ENCODE assay signal across 8 mouse cellular contexts in genomic region chr19:45221458-45221783, GRCm38 (mm10). TPM values are rescaled to one million over a fixed set of nuclear protein-coding genes. Genes with fewer than 3 reads are reported as not detected.
DNase-seq lines count a peak whose midpoint lies in the region; ATAC-seq and TF ChIP-seq lines count a peak whose summit lies in the region.

No protein-coding gene starts in this region.

- no peak for DNase-seq in heart, postnatal 25 days (ENCODE audit: low spot score)
- DNase-seq in embryonic facial prominence, embryonic 10.5 days (ENCODE audit: low spot score): no peak
- no peak for DNase-seq in hindbrain, postnatal 0 days (ENCODE audit: low spot score)
- no peak for DNase-seq in left cerebral cortex, postnatal 25 days (ENCODE audit: low spot score in 2 of 2)
- no peak for DNase-seq in adrenal gland, adult 18-20 months (ENCODE audit: low spot score in 2 of 2)
- DNase-seq in yolk sac, embryonic 10.5 days (ENCODE audit: low spot score): no peak

- H3K4me3 ChIP-seq in heart, embryonic 16.5 days (ENCODE audit: low read length): peak overlapping the region; percentile 47
- H3K4me3 ChIP-seq in embryonic facial prominence, embryonic 10.5 days: peak overlapping the region; percentile 48
- peak overlapping the region; percentile 26 for H3K4me3 ChIP-seq in hindbrain, postnatal 0 days (ENCODE audit: low read length)
- H3K4me3 ChIP-seq in midbrain, embryonic 16.5 days (ENCODE audit: low read depth, low read length): no peak overlapping the region; the same call in 1 of the 2 replicates

- no peaks in the 10 kb centered on the region for H3K36me3 ChIP-seq in heart, embryonic 16.5 days (ENCODE audit: control insufficient read depth, insufficient read depth)
- H3K36me3 ChIP-seq in embryonic facial prominence, embryonic 10.5 days (replicated peaks): no peaks in the 10 kb centered on the region
- H3K36me3 ChIP-seq in hindbrain, postnatal 0 days (ENCODE audit: insufficient read depth, low read length): no peaks in the 10 kb centered on the region
- no peaks in the 10 kb centered on the region for H3K36me3 ChIP-seq in midbrain, embryonic 16.5 days (ENCODE audit: control insufficient read depth, insufficient read depth, low read length)

- peaks cover 7% of the 10 kb centered on the region for H3K4me1 ChIP-seq in heart, embryonic 16.5 days (ENCODE audit: control insufficient read depth, insufficient read depth, low read length)
- H3K4me1 ChIP-seq in embryonic facial prominence, embryonic 10.5 days: peaks cover 16% of the 10 kb centered on the region
- H3K4me1 ChIP-seq in hindbrain, postnatal 0 days (ENCODE audit: insufficient read depth, low read length): no peaks in the 10 kb centered on the region
- peaks cover 5% of the 10 kb centered on the region; the same call in 1 of the 2 replicates for H3K4me1 ChIP-seq in midbrain, embryonic 16.5 days (ENCODE audit: control insufficient read depth, insufficient read depth, low read length)

- WGBS in heart, embryonic 16.5 days: 1% methylated on average over 9 of the region's 9 CpGs
- WGBS in embryonic facial prominence, embryonic 10.5 days: under 1% methylated on average over 9 of the region's 9 CpGs
- 2% methylated on average over 9 of the region's 9 CpGs for WGBS in hindbrain, postnatal 0 days
- under 1% methylated on average over 9 of the region's 9 CpGs for WGBS in midbrain, embryonic 16.5 days

- TF ChIP-seq CTCF in hindbrain, postnatal 0 days (IDR thresholded peaks at IDR 0.05; ENCODE audit: low read depth): no peak

- intact Hi-C loops in heart, postnatal 25 days (cut with DNase I): loop anchor here (1.0 to 5.0 kb wide), 4 partner anchors 23 to 526 kb away; partner anchors contain the start of gene Npm3
- intact Hi-C loops in left cerebral cortex, postnatal 25 days (cut with DNase I): loop anchor here (1.0 to 2.0 kb wide), 3 partner anchors 215 to 525 kb away; no protein-coding TSS in a partner anchor

- H3K27me3 ChIP-seq in heart, embryonic 16.5 days (ENCODE audit: control insufficient read depth, insufficient read depth, low read length): peaks cover 53% of the 10 kb centered on the region
- peaks cover 84% of the 10 kb centered on the region for H3K27me3 ChIP-seq in embryonic facial prominence, embryonic 10.5 days (replicated peaks; ENCODE audit: low read depth, poor library complexity, severe bottlenecking)
- peaks cover 51% of the 10 kb centered on the region for H3K27me3 ChIP-seq in hindbrain, postnatal 0 days (ENCODE audit: insufficient read depth, low read length)
- H3K27me3 ChIP-seq in midbrain, embryonic 16.5 days (ENCODE audit: control insufficient read depth, insufficient read depth, low read depth, low read length): peaks cover 60% of the 10 kb centered on the region

- H3K4me2 ChIP-seq in heart, embryonic 16.5 days (ENCODE audit: low read depth, low read length): peak overlapping the region; percentile 81
- H3K4me2 ChIP-seq in hindbrain, postnatal 0 days (ENCODE audit: low read depth, low read length): peak overlapping the region; percentile 59
- peak overlapping the region; percentile 64 for H3K4me2 ChIP-seq in midbrain, embryonic 16.5 days (ENCODE audit: low read length)

- no peak for ATAC-seq in heart, embryonic 16.5 days (replicated peaks; ENCODE audit: extremely low read depth, insufficient read depth, low FRiP score)
- ATAC-seq in hindbrain, postnatal 0 days: peak; percentile 1; the same call in 1 of the 2 replicates
- no peak for ATAC-seq in midbrain, embryonic 16.5 days

- no peaks in the 10 kb centered on the region for H3K9me3 ChIP-seq in heart, embryonic 16.5 days (replicated peaks; ENCODE audit: control insufficient read depth, low read length)
- H3K9me3 ChIP-seq in embryonic facial prominence, embryonic 10.5 days: no peaks in the 10 kb centered on the region
- no peaks in the 10 kb centered on the region for H3K9me3 ChIP-seq in hindbrain, postnatal 0 days (ENCODE audit: low read length)
- no peaks in the 10 kb centered on the region for H3K9me3 ChIP-seq in midbrain, embryonic 16.5 days (replicated peaks; ENCODE audit: control insufficient read depth, low read length, poor library complexity, severe bottlenecking)

- no peak overlapping the region for H3K27ac ChIP-seq in heart, embryonic 16.5 days (ENCODE audit: low read length)
- no peak overlapping the region for H3K27ac ChIP-seq in embryonic facial prominence, embryonic 10.5 days (replicated peaks)
- H3K27ac ChIP-seq in hindbrain, postnatal 0 days: no peak overlapping the region
- no peak overlapping the region for H3K27ac ChIP-seq in midbrain, embryonic 16.5 days (ENCODE audit: low read length)

- peak overlapping the region; percentile 12; the same call in 1 of the 2 replicates for H3K9ac ChIP-seq in heart, embryonic 16.5 days (ENCODE audit: low read length)
- no peak overlapping the region for H3K9ac ChIP-seq in hindbrain, postnatal 0 days (replicated peaks; ENCODE audit: low read length)
- H3K9ac ChIP-seq in midbrain, embryonic 16.5 days (ENCODE audit: low read depth, low read length): no peak overlapping the region

RNA-seq across cellular contexts. Expression of gene Lbx1, which starts 14.2 kb away (rescaled TPM):
- polyA plus RNA-seq in heart, embryonic 16.5 days (2015; fragmentation: Nextera tagmentation; extraction: Ambion mirVana): not detected in 2 replicates
- under 1 TPM in 1 of 2 experiments, not detected in 1; 0.29 TPM for total RNA-seq in heart, postnatal 25 days (2021)
- 0.22 and 0.40 TPM in 2 replicates for polyA plus RNA-seq in embryonic facial prominence, embryonic 10.5 days (2016; fragmentation: Nextera tagmentation; extraction: Ambion mirVana)
- total RNA-seq in hindbrain, postnatal 0 days (2014; rRNA removed): 27.0 and 32.2 TPM in 2 replicates
- 9.2 and 9.6 TPM in 2 replicates for polyA plus RNA-seq in hindbrain, postnatal 0 days (2015; fragmentation: Nextera tagmentation; extraction: Ambion mirVana)
- 0.07 and 0.08 TPM in 2 replicates for polyA plus RNA-seq in midbrain, embryonic 16.5 days (2015; fragmentation: Nextera tagmentation; extraction: Ambion mirVana)
- total RNA-seq in left cerebral cortex, postnatal 25 days (2021): not detected
- total RNA-seq in adrenal gland, adult 18-20 months (2021): under 1 TPM in 1 of 2 experiments, not detected in 1; 0.22 TPM

Comparison
In these comparisons a context has a peak if more than half of its experiments do, and no peak if none do; other contexts are left out.
1. RNA of gene Lbx1, which starts 14.2 kb away (total RNA-seq): 27.0 to 32.2 TPM in hindbrain, postnatal 0 days; 0.29 TPM in heart, postnatal 25 days, 0.22 TPM in adrenal gland, adult 18-20 months and not detected in left cerebral cortex, postnatal 25 days; every median in the first group is over 10 times any median in the second.
2. Peak in every context shown above with its lines, with median percentiles within 50 percentile points of each other: H3K4me2 ChIP-seq.